Mouse (Mus musculus) myocyte (in vitro differentiated cells): Measurements from ENCODE around the gene Fam78b. TPM values are rescaled to one million over a fixed set of nuclear protein-coding genes. Genes with fewer than 3 reads are reported as not detected.

ENCODE experiments used
- H3K27me3 ChIP-seq: one replicate; pipeline ENCODE4 v1.6.1; 2011; ENCODE audit not compliant: control insufficient read depth, insufficient read depth, insufficient read length
- H3K36me3 ChIP-seq: one replicate; pipeline ENCODE4 v1.6.1; 2011; ENCODE audit not compliant: control insufficient read depth, insufficient read depth
- H3K4me2 ChIP-seq: one replicate; pipeline ENCODE4 v1.6.1; 2011; ENCODE audit warnings: low read depth, control low read depth
- H3K4me3 ChIP-seq: one replicate; pipeline ENCODE4 v1.5.1; 2011; ENCODE audit warnings: mild to moderate bottlenecking, control low read depth, moderate library complexity
- H3K79me2 ChIP-seq: one replicate; pipeline ENCODE4 v1.6.1; 2011; ENCODE audit not compliant: control insufficient read depth, insufficient read depth
- H3ac ChIP-seq: one replicate; pipeline ENCODE4 v1.6.1; 2011; ENCODE audit not compliant: control insufficient read depth, insufficient read length
- CEBPB ChIP-seq: IDR thresholded peaks from 2 replicates; pipeline ENCODE4 v1.6.1; 2011; ENCODE audit warnings: mild to moderate bottlenecking, moderate library complexity; ENCODE audit not compliant: poor library complexity, insufficient read depth, severe bottlenecking
- E2F4 ChIP-seq: IDR thresholded peaks from one replicate; pipeline ENCODE4 v1.6.1; 2011; ENCODE audit warnings: mild to moderate bottlenecking, control low read depth, moderate library complexity; ENCODE audit not compliant: insufficient read depth
- MAX ChIP-seq: IDR thresholded peaks from one replicate; pipeline ENCODE4 v1.6.1; 2011; ENCODE audit warnings: low read depth, mild to moderate bottlenecking, control low read depth
- MYOD1 ChIP-seq, 3 experiments: IDR thresholded peaks; one replicate each; pipeline ENCODE4 v1.6.1; 2011; ENCODE audit warnings: control low read depth in 2 of 3, low read depth in 2 of 3, mild to moderate bottlenecking in 2 of 3, moderate library complexity in 1 of 3; ENCODE audit not compliant: insufficient read length in 2 of 3, control insufficient read depth in 1 of 3
- MYOG ChIP-seq, 3 experiments: IDR thresholded peaks; one replicate each; pipeline ENCODE4 v1.6.1; 2011; ENCODE audit warnings: control low read depth in 2 of 3, low read depth in 2 of 3, mild to moderate bottlenecking in 2 of 3; ENCODE audit not compliant: insufficient read length in 2 of 3, control insufficient read depth in 1 of 3, insufficient read depth in 1 of 3
- POLR2A ChIP-seq: IDR thresholded peaks from one replicate; pipeline ENCODE4 v1.6.1; 2011; ENCODE audit warnings: low read depth, mild to moderate bottlenecking, control low read depth, moderate library complexity; ENCODE audit not compliant: insufficient read length
- POLR2AphosphoS2 ChIP-seq: IDR thresholded peaks from one replicate; pipeline ENCODE4 v1.6.1; 2011; ENCODE audit warnings: low read depth, control low read depth; ENCODE audit not compliant: insufficient read length
- REST ChIP-seq: IDR thresholded peaks from one replicate; pipeline ENCODE4 v1.6.1; 2011; ENCODE audit warnings: mild to moderate bottlenecking, control low read depth, moderate library complexity; ENCODE audit not compliant: insufficient read depth, insufficient read length
- SRF ChIP-seq: IDR thresholded peaks from one replicate; pipeline ENCODE4 v1.6.1; 2011; ENCODE audit warnings: low read depth; ENCODE audit not compliant: control insufficient read depth, insufficient read length
- TCF12 ChIP-seq: IDR thresholded peaks from one replicate; pipeline ENCODE4 v1.6.1; 2011; ENCODE audit warnings: mild to moderate bottlenecking, control low read depth; ENCODE audit not compliant: poor library complexity, insufficient read depth, severe bottlenecking
- TCF3 ChIP-seq: IDR thresholded peaks from one replicate; pipeline ENCODE4 v1.6.1; 2011; ENCODE audit warnings: low read depth, control low read depth; ENCODE audit not compliant: insufficient read length
- USF1 ChIP-seq: IDR thresholded peaks from one replicate; pipeline ENCODE4 v1.6.1; 2011; ENCODE audit warnings: low read depth, mild to moderate bottlenecking, control low read depth, moderate library complexity
- polyA plus RNA-seq: library from polyadenylated mRNA; unstranded; fragments of >200 nt; fragmentation: generic; extraction: Trizol; gene quantifications from one replicate; pipeline ENCODE4 v1.2.1, GENCODE M21; 2012; ENCODE audit warnings: missing spikeins

Fam78b gene
- polyA plus RNA-seq, 1 experiment: 0.92 TPM

DNA sequence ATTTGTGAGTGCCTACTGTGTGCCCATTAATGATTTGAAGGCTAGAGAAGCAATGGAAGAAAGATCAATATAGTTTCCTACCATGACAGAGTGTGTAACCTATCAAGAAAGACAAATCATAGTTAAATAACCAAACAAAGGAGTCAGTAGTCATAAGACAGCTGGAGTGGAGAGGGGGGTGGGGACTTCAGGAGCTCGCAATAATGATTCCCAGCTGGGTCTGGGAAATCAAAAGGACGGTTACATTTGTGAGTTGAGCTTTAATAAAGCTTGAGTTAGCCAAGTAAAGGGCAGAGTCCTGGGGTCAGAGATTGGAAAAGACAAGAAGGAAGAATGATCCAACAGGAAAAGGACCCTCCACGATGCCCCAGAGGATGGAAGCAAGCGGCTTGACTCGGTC, 7.0 kb upstream of the Fam78b start:
- no peaks in the 10 kb centered on the region for H3K79me2 ChIP-seq
- no peaks in the 10 kb centered on the region for H3K27me3 ChIP-seq
- TF ChIP-seq POLR2AphosphoS2 (no peak), MAX (no peak), POLR2A (no peak), SRF (no peak), TCF12 (no peak), USF1 (no peak), MYOD1 (IDR thresholded peaks at IDR 0.05; ENCODE audit: control insufficient read depth in 1 of 3, insufficient read length in 2 of 3, low read depth in 2 of 3) (no peak), MYOG (IDR thresholded peaks at IDR 0.05; ENCODE audit: control insufficient read depth in 1 of 3, insufficient read depth in 1 of 3, insufficient read length in 2 of 3, low read depth in 2 of 3) (no peak), REST (no peak), E2F4 (no peak), CEBPB (no peak), TCF3 (no peak)
- H3K4me3 ChIP-seq: no peak overlapping the region
- no peak overlapping the region for H3K4me2 ChIP-seq
- H3ac ChIP-seq: no peak overlapping the region
- no peaks in the 10 kb centered on the region for H3K36me3 ChIP-seq

DNA sequence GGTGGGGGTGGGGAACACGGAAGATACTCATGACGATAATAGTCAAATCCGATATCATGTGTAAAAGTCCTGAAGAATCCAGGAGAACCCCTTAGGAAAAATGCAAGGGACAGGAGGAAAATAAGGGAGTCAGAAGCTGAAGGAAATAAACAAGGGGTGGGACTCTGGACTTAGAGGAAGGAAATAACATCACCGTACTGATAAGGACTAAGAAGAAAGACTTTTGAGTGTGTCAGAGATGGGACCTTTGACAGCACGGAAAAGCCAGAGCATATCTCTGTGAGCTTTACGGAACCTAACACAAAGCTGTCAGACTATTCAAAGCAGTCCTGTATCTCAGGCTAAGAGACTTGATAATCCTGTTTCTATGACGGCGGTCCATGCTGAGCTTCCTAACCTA, 5.0 kb upstream of the Fam78b start:
- H3K36me3 ChIP-seq: no peaks in the 10 kb centered on the region
- no peak overlapping the region for H3K4me3 ChIP-seq
- no peak overlapping the region for H3K4me2 ChIP-seq
- no peaks in the 10 kb centered on the region for H3K79me2 ChIP-seq
- no peak for TF ChIP-seq POLR2A
- TF ChIP-seq MYOD1 (IDR thresholded peaks at IDR 0.05; ENCODE audit: control insufficient read depth in 1 of 3, insufficient read length in 2 of 3, low read depth in 2 of 3): no peak
- no peak for TF ChIP-seq E2F4
- no peak for TF ChIP-seq TCF12
- H3K27me3 ChIP-seq: peaks cover 1% of the 10 kb centered on the region
- H3ac ChIP-seq: no peak overlapping the region

DNA sequence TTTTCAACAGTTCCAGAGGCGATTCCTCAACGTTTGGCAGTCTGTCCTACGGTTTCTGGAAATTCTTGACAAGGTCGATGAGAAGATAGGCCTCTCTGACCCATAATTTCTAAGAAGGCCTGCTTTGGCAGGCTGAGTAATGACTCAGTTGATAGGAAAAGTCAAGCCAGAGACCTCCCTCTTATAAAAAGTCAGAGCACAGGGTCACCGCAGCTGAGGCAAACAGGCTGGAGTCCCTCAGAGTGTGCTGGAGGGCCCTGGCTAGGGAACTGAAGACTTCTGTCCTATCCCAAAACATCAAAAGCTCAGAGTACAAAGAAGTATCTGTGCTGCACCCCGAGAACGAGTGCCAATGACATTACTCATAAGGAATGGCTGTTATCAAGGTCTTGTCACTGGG, 4.4 kb upstream of the Fam78b start:
- TF ChIP-seq TCF12 (no peak), MYOG (IDR thresholded peaks at IDR 0.05; ENCODE audit: control insufficient read depth in 1 of 3, insufficient read depth in 1 of 3, insufficient read length in 2 of 3, low read depth in 2 of 3) (no peak), CEBPB (no peak), SRF (no peak), POLR2A (no peak), REST (no peak), E2F4 (no peak), POLR2AphosphoS2 (no peak), TCF3 (no peak), USF1 (no peak), MAX (no peak), MYOD1 (IDR thresholded peaks at IDR 0.05; ENCODE audit: control insufficient read depth in 1 of 3, insufficient read length in 2 of 3, low read depth in 2 of 3) (no peak)
- H3K36me3 ChIP-seq: no peaks in the 10 kb centered on the region
- H3K27me3 ChIP-seq: peaks cover 7% of the 10 kb centered on the region
- no peaks in the 10 kb centered on the region for H3K79me2 ChIP-seq
- no peak overlapping the region for H3K4me2 ChIP-seq
- H3K4me3 ChIP-seq: no peak overlapping the region
- no peak overlapping the region for H3ac ChIP-seq

DNA sequence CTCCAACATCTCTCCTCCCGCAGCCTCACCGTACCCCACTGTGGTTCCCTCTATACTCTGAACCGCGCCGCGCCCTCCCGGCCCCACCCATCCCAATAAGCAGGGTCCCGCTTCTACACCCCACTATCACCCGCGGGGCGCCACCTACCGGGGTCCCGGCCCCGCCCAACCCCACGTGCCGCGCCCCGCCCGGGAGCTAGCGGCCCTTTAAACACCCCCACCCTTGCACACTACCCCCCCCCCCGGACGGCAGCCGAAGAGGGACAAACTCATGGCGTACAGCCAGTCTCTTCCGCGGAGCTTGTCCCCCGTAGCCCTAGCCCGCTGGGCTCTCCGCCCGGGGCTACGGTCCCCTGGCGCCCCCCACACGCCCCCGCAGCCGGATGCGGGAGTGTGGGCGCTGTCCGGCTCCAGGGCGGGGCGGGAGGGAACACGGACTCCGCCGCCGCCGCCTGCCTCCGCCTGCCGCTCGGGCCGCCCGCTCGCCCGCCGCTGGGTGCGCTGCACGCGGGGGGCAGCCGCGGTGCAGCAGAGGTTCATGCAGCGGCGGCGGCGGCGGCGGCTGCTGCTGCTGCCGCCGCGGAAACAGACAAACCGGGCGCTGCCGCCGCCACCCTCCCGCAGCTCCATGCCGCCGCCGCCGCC, 566 bp upstream of the Fam78b start:
- Histone ChIP-seq H3ac (peak overlapping the region; percentile 13), H3K4me2 (peak overlapping the region; percentile 74), H3K36me3 (no peaks in the 10 kb centered on the region), H3K79me2 (no peaks in the 10 kb centered on the region), H3K4me3 (peak overlapping the region; percentile 22), H3K27me3 (peaks cover 7% of the 10 kb centered on the region)
- TF ChIP-seq USF1 (no peak), POLR2AphosphoS2 (no peak), MYOD1 (IDR thresholded peaks at IDR 0.05; ENCODE audit: control insufficient read depth in 1 of 3, insufficient read length in 2 of 3, low read depth in 2 of 3) (no peak)

DNA sequence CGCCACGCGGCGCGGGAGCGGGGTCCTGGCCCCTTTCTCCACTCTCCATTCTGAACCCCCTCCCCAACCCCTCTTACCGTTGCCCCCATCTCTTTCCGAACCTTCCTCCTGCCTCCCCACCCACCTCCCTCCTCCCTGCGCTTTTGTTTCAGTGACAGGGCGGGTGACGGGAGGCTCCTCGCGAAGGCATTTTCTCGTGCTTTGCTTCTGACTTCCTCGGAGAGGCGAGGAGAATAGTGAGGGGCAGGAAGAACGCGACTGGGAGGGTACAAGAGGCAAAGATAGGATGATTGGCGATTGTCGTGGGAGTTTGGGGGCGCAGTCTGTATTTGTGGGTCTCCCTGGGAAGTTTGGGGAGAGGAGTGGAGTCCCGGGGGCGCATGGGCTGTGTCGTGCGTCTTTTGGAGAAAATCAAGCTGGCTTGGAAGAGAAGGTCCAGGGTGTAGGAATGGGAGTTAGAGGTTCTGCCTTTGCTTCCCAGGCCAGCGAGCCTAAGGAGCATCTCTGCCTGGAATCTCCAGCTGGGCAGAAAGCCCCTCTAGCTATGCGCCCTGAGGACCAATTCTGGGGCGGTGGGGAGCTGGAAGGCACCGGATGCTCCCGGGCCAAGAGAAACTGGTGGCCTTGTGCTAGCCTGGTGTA, 748 bp downstream of the Fam78b start:
- peak overlapping the region; percentile 13 for H3ac ChIP-seq

More for the DNA sequence above, 748 bp downstream of the Fam78b start:
- no peaks in the 10 kb centered on the region for H3K79me2 ChIP-seq
- H3K4me3 ChIP-seq: peak overlapping the region; percentile 22
- H3K27me3 ChIP-seq: peaks cover 7% of the 10 kb centered on the region
- TF ChIP-seq TCF3 (no peak), E2F4 (no peak), MAX (no peak)
- peak overlapping the region; percentile 70 for H3K4me2 ChIP-seq
- H3K36me3 ChIP-seq: no peaks in the 10 kb centered on the region
